Mouse (Mus musculus) intestine, embryonic 14.5 days (tissue): Measurements from ENCODE around the gene Tmem110. TPM values are rescaled to one million over a fixed set of nuclear protein-coding genes. Genes with fewer than 3 reads are reported as not detected.

Experiments used
- ATAC-seq: fragments of 200-750 bp; cut with Nextera tagmentation; replicated peaks from 2 replicates; pipeline ENCODE4 v1.8.0; 2017; ENCODE audit warnings: low read depth, moderate number of reproducible peaks, moderate TSS enrichment, moderate library complexity; ENCODE audit not compliant: low FRiP score, low TSS enrichment
- DNase-seq: peaks from one replicate; pipeline ENCODE4 v3.0.0-alpha.2; 2018; ENCODE audit warnings: low spot score
- H3K27ac ChIP-seq: fragments of 300-500 bp; sonication (generic); 2 replicates; pipeline ENCODE4 v1.5.1; 2014; ENCODE audit warnings: low read depth, mild to moderate bottlenecking, control low read depth
- H3K27me3 ChIP-seq: fragments of 300-500 bp; sonication (generic); replicated peaks from 2 replicates; pipeline ENCODE4 v1.6.1; 2014; ENCODE audit warnings: low read length, control low read depth; ENCODE audit not compliant: control insufficient read depth, insufficient read depth
- H3K36me3 ChIP-seq: fragments of 300-500 bp; sonication (generic); 2 replicates; pipeline ENCODE4 v1.6.1; 2014; ENCODE audit warnings: low read length, control low read depth; ENCODE audit not compliant: control insufficient read depth, insufficient read depth
- H3K4me1 ChIP-seq: fragments of 300-500 bp; sonication (generic); replicated peaks from 2 replicates; pipeline ENCODE4 v1.6.1; 2014; ENCODE audit warnings: low read length, control low read depth, mixed read lengths; ENCODE audit not compliant: control insufficient read depth, insufficient read depth
- H3K4me2 ChIP-seq: fragments of 300-500 bp; sonication (generic); 2 replicates; pipeline ENCODE4 v1.6.1; 2014; ENCODE audit warnings: low read length
- H3K4me3 ChIP-seq: fragments of 300-500 bp; sonication (generic); 2 replicates; pipeline ENCODE4 v1.5.1; 2014; ENCODE audit warnings: low read depth, low read length, control low read depth, mixed read lengths
- H3K9ac ChIP-seq: fragments of 300-500 bp; sonication (generic); 2 replicates; pipeline ENCODE4 v1.6.1; 2014; ENCODE audit warnings: mild to moderate bottlenecking, low read length
- H3K9me3 ChIP-seq: fragments of 300-500 bp; sonication (generic); 2 replicates; pipeline ENCODE4 v1.6.1; 2016; ENCODE audit warnings: low read length, control low read depth; ENCODE audit not compliant: control insufficient read depth
- WGBS: fragments of 180-500 bp; shearing (Covaris S2); extraction: QIAGEN DNeasy Blood & Tissue Kit; methylation state at CpG from one replicate; pipeline ENCODE4 v1.1.7; 2014; 5-methylcytosine and 5-hydroxymethylcytosine counted together
- polyA plus RNA-seq: library from polyadenylated mRNA; unstranded; fragments of >200 nt; fragmentation: Nextera tagmentation; extraction: Ambion mirVana; gene quantifications from 2 replicates; pipeline ENCODE4 v1.2.1, GENCODE M21; 2014

The Tmem110 gene
- polyA plus RNA-seq, 1 experiment from 2014 or later: 24.9 TPM

DNA sequence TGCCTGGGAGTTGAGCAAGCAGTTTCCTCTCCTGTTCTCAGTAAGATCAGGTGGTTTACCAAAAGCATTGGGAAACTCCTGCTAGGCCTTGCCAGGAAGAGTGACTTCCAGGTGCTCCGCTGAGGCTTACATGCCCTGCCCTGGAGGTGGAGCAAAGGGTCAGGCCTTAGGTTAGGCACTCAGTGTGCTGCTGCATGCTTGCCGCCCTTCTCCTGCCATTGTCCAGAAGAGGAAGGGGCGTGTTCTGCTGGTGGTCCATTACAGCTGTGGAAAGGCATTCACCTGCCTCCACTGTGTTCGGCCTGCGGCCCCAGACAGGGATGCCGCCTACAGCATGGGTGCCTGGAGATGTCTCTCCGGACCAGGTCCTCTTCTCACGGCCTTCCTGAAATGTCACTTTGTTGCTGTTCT is 44.0 kb downstream of the Tmem110 start:
- Histone ChIP-seq H3K36me3 (peaks cover 28% of the 10 kb centered on the region), H3K27me3 (no peaks in the 10 kb centered on the region), H3K4me3 (no peak overlapping the region), H3K9me3 (no peaks in the 10 kb centered on the region), H3K27ac (peak overlapping the region; percentile 58; the same call in 1 of the 2 replicates), H3K4me2 (no peak overlapping the region), H3K4me1 (0 out of 2 replicates have a peak, but pooled peaks cover 5% of the 10 kb centered on the region), H3K9ac (no peak overlapping the region)
- ATAC-seq (no peak), DNase-seq (no peak)
- 81% methylated on average over 8 of the region's 8 CpGs for WGBS

DNA sequence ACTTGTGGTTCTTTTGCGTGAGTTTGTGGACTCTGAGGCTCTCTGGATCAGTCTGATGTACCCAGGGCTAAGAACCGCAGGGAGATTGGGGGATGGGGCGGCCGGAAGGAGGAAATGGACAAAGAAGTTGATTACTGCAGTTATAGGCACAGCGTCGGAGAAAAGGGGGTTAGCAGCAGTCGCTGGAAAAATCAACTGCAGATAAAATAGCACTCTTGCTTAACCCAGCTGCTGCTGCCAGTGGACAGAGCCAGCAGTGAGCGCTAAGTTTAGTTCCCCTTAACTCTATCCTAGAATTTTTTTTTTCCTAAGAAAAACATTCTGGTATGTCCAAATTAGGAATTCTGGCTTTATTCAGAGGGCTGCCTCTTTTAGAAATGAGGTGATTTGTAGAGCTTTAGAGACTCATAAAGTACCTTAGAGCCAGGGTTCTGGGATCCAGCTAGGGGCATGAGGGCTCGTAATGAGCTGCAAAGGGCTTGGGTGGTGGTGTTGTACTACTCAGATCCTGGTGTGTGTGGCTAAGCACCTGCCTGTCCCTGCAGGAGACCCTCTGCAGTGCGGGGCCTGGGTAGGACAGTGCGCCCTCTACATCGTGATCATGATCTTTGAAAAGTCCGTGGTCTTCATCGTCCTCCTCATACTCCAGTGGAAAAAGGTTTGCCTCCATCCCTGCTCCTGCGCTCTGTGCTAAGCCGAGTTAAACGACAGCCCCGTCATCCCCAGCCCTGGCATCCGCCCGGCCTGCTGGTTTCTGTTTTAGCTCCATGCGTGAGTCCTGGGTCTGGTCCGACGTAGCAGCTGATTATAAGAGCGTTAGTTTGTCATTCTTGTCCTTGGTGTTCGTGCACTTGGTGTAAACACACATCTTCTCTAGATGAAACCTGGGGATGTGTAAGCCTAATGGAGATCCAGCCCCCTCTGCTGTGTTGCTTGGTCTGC is 45.1 kb downstream of the Tmem110 start:
- DNase-seq: peak; percentile 55

GRCm38 (mm10) chr14:30874095-30874700 is 48.8 kb downstream of the Tmem110 start:
- no peak overlapping the region for H3K27ac ChIP-seq
- no peak for ATAC-seq

More for the DNA sequence above, 45.1 kb downstream of the Tmem110 start:
- ATAC-seq: no peak; the same call in 1 of the 2 replicates
- no peaks in the 10 kb centered on the region for H3K27me3 ChIP-seq
- peaks cover 35% of the 10 kb centered on the region for H3K36me3 ChIP-seq
- WGBS: 57% methylated on average over 25 of the region's 25 CpGs
- 0 out of 2 replicates have a peak, but pooled peaks cover 5% of the 10 kb centered on the region for H3K4me1 ChIP-seq
- H3K4me2 ChIP-seq: no peak overlapping the region
- H3K27ac ChIP-seq: peak overlapping the region; percentile 58
- H3K9me3 ChIP-seq: no peaks in the 10 kb centered on the region
- H3K4me3 ChIP-seq: no peak overlapping the region
- H3K9ac ChIP-seq: no peak overlapping the region

GRCm38 (mm10) chr14:30875130-30875865 is 49.9 kb downstream of the Tmem110 start:
- H3K9ac ChIP-seq: no peak overlapping the region
- H3K27me3 ChIP-seq: no peaks in the 10 kb centered on the region
- peaks cover 7% of the 10 kb centered on the region for H3K4me1 ChIP-seq
- no peak overlapping the region for H3K27ac ChIP-seq
- ATAC-seq: no peak
- DNase-seq: no peak
- H3K4me3 ChIP-seq: no peak overlapping the region
- H3K4me2 ChIP-seq: no peak overlapping the region
- 76% methylated on average over 12 of the region's 12 CpGs for WGBS
- H3K9me3 ChIP-seq: no peaks in the 10 kb centered on the region
- H3K36me3 ChIP-seq: peaks cover 28% of the 10 kb centered on the region

More at GRCm38 (mm10) chr14:30874095-30874700, 48.8 kb downstream of the Tmem110 start:
- Histone ChIP-seq H3K36me3 (peaks cover 31% of the 10 kb centered on the region), H3K27me3 (no peaks in the 10 kb centered on the region), H3K9me3 (no peaks in the 10 kb centered on the region), H3K4me1 (peaks cover 7% of the 10 kb centered on the region; the same call in 1 of the 2 replicates), H3K9ac (no peak overlapping the region), H3K4me3 (no peak overlapping the region), H3K4me2 (no peak overlapping the region)
- DNase-seq: no peak
- WGBS: 83% methylated on average over 16 of the region's 18 CpGs

DNA sequence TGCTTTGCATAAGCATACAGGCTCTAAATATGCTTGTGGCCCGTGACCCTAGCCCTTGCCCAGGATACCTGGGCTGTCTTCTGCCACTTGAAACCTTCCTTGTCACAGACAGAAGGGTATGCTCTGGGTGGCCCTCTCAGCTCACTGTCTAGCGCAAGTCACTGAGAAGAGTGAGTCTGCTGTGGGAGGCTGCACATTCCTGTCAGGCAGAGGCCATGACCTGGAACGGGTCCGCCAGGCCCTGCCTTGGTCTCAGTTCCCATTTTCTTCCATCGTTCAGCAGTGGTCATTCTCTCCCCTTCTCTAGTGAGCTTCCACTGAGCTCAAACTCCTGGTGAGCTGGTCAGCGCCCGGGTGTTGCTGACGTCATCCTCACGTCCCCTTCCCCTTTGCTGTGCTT is 50.6 kb downstream of the Tmem110 start:
- 83% methylated on average over 9 of the region's 9 CpGs for WGBS
- DNase-seq: no peak
- H3K9me3 ChIP-seq: no peaks in the 10 kb centered on the region
- no peaks in the 10 kb centered on the region for H3K27me3 ChIP-seq
- ATAC-seq: no peak
- no peak overlapping the region for H3K9ac ChIP-seq
- H3K27ac ChIP-seq: no peak overlapping the region
- H3K36me3 ChIP-seq: peaks cover 28% of the 10 kb centered on the region
- H3K4me2 ChIP-seq: no peak overlapping the region
- H3K4me3 ChIP-seq: no peak overlapping the region
- peaks cover 7% of the 10 kb centered on the region for H3K4me1 ChIP-seq

DNA sequence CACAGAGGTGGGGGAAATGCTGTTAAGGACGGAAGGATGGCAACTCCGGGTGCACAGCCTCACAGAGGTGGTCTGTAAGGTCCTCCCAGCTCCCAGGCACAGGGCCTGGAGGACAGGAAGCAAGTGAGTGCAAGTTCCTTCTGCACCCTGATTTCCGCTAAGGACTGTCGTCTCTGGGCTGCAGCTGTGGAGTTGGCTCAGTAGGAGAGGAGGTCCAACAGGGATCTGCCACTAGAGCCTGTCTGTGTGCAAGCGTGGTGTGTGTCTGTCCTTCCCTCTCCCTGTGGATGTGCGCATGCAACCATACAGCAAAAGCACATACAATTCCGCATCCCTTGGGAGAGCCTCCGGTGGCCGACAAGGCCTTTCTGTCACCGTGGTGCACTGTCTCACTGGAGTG is 51.1 kb downstream of the Tmem110 start:
- ATAC-seq (no peak), DNase-seq (no peak)
- Histone ChIP-seq H3K4me2 (no peak overlapping the region), H3K27ac (no peak overlapping the region), H3K9me3 (no peaks in the 10 kb centered on the region), H3K36me3 (peaks cover 28% of the 10 kb centered on the region), H3K4me1 (peaks cover 7% of the 10 kb centered on the region), H3K4me3 (no peak overlapping the region), H3K9ac (no peak overlapping the region), H3K27me3 (no peaks in the 10 kb centered on the region)
- WGBS: 86% methylated on average over 10 of the region's 10 CpGs

DNA sequence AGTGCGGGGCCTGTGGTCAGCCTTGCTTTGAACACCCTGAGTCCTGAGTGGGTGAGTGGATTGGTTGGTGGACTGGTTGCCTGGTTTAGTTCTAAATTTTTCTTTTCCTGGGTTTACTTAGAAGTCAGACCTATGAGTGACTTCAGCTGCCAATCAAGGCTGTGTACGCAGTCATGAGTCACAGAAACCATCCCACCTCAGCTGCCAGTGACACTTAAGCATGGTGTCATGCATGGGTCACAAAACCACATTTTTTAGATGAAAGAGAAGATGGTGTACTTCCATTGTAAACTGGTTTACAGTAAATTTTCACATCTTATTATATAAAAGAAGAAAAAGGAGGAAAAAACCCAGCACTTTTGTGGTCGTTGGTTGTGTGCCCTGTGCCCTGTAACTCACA is 52.4 kb downstream of the Tmem110 start:
- H3K36me3 ChIP-seq: peaks cover 22% of the 10 kb centered on the region
- ATAC-seq (no peak), DNase-seq (no peak)
- H3K9ac ChIP-seq: no peak overlapping the region
- 88% methylated on average over 3 of the region's 3 CpGs for WGBS
- H3K4me1 ChIP-seq: peaks cover 7% of the 10 kb centered on the region
- H3K4me3 ChIP-seq: no peak overlapping the region
- H3K9me3 ChIP-seq: no peaks in the 10 kb centered on the region
- H3K4me2 ChIP-seq: no peak overlapping the region
- H3K27me3 ChIP-seq: no peaks in the 10 kb centered on the region
- H3K27ac ChIP-seq: no peak overlapping the region

DNA sequence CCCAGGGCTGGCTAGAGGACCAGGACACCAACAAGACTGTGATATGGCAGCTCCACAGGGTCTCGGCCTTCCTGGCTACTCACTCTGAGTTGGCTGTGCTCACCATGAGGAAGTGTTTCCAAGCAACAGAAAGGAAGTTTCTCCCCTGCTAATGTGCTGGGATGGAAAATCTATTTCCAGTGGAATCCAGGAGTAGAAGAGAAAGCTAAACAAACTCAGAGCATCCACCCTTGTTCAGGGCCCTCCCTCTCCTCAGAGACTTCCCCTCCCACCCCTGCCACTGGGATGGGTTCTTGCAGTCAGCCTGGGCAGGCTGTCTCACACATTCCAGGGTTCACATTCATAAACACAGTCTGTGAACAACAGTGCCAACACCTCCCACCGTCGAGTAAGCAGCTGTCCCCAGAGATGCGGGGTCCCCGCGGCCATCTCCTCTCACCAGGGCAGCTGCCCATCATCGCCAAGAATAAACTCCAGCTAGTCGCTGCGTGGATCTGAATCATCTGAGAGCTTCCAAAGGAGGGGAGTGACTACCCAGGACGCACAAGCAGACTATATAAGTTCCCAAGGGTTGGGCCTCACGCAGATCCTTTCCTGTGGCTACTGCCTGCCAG is 53.7 kb downstream of the Tmem110 start, which contains the start of gene Mustn1:
Gene Mustn1, plus strand, starts transcription at position 243 of the 614 bp plus-strand sequence.
- Histone ChIP-seq H3K9me3 (no peaks in the 10 kb centered on the region), H3K27ac (peak within 1 kb of the TSS; percentile 70), H3K4me1 (peaks cover 7% of the 10 kb centered on the region), H3K27me3 (no peaks in the 10 kb centered on the region), H3K4me3 (no peak within 1 kb of the TSS), H3K9ac (no peak within 1 kb of the TSS), H3K4me2 (no peak within 1 kb of the TSS), H3K36me3 (peaks cover 18% of the 10 kb centered on the region)
- ATAC-seq (peak; percentile 20; the same call in 1 of the 2 replicates), DNase-seq (peak; percentile 57)
- 37% methylated on average over 11 of the region's 11 CpGs for WGBS
